Mouse (Mus musculus) E14TG2a.4 (cell line): ENCODE data around the gene Srgap2.

Experiments
- CTCF ChIP-seq: conservative IDR thresholded peaks from 2 replicates; pipeline ENCODE4 v1.5.1; 2014; ENCODE audit warnings: low read length
- POU5F1 ChIP-seq: IDR thresholded peaks from 2 replicates; pipeline ENCODE4 v1.6.1; 2014; ENCODE audit warnings: low read length, borderline replicate concordance

DNA sequence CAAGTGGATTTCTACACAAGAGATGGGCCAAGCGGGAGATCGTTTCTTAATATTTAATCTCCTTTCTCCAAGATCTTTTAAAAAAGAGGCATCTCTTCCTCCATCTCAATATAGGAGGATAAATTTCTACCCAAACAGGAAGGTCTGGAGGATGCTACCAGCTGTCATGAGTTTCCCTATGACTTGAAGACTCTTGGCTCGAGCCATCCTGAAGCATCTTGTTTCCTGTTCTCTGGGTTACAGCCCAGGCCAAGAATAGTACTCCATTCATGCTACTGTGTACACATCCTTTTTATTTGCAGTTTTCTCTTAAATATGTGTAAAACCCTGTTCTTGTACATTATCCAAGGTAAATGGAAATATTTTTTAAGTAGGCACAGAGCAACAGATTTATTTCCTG, 44.9 kb downstream of the Srgap2 start:
- no peak for TF ChIP-seq CTCF
- no peak for TF ChIP-seq POU5F1
